Mouse (Mus musculus) heart, adult 10 weeks (tissue): ENCODE measurements around the gene Atf5. TPM values are rescaled to one million over a fixed set of nuclear protein-coding genes. Genes with fewer than 3 reads are reported as not detected.

Source experiments
- polyA plus RNA-seq: library from polyadenylated mRNA; stranded (reverse); fragments of 350-450 nt; fragmentation: Illumina TruSeq; extraction: RNeasy Lipid Tissue Mini Kit (QIAGEN cat#74804); gene quantifications from one replicate; pipeline ENCODE4 v1.2.3, GENCODE M21; 2014; ENCODE audit warnings: low read depth, low replicate concordance

Gene Atf5
- polyA plus RNA-seq: 50.1 TPM

DNA sequence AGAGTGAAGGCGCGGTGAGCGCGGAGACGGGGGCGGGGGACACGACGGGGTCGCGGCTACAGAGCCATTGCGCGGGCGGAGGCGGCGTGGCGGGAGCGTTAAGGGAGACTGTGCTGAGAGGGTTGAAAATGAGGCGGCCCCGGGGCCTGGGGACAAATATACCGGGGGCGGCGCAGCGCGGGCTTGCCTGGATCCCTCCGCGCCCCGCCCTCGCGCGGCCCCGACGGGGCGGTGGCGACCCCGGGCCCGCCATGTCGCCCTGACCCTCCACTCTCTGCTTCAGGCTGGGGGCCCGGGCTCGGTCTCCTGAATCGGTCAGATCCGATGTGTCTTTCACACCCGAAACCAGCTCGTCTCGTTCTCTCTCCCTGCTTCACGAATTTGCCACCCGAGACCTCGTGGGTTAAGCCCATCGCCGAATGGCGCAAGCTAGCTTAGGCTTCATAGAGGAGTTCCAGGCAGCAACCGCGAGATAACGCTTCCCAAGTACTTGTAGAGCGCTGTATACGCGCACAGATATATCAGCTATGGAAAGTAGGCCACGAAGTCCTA is at the start of gene Atf5:
TSS of gene Atf5 (minus strand) at position 189 of the 552 bp plus-strand sequence.

DNA sequence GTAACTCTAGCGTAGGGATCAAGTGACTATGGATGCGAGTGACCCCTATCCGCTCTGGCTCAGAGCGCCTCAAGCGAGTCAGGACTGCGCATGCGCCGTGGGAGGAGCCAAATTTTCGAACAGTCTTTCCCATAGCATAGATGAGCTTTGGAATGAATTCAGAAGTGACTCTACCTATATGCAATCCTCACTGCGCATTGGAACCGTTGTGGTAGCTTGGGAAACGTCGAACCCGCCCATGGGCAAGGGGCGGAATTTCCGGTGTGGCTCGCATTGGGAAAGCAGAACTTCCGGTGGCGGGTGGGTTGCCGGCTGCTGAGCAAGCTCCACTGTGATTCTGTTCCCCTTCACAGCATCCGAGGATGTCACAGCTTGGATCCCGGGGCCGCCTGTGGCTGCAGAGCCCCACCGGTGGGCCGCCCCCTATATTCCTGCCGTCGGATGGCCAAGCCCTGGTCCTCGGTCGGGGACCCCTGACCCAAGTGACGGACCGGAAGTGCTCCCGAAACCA is 40.6 kb upstream of the Atf5 start, which contains the start of gene Pnkp:
TSS of gene Pnkp (plus strand) at position 98 of the 511 bp plus-strand sequence.

DNA sequence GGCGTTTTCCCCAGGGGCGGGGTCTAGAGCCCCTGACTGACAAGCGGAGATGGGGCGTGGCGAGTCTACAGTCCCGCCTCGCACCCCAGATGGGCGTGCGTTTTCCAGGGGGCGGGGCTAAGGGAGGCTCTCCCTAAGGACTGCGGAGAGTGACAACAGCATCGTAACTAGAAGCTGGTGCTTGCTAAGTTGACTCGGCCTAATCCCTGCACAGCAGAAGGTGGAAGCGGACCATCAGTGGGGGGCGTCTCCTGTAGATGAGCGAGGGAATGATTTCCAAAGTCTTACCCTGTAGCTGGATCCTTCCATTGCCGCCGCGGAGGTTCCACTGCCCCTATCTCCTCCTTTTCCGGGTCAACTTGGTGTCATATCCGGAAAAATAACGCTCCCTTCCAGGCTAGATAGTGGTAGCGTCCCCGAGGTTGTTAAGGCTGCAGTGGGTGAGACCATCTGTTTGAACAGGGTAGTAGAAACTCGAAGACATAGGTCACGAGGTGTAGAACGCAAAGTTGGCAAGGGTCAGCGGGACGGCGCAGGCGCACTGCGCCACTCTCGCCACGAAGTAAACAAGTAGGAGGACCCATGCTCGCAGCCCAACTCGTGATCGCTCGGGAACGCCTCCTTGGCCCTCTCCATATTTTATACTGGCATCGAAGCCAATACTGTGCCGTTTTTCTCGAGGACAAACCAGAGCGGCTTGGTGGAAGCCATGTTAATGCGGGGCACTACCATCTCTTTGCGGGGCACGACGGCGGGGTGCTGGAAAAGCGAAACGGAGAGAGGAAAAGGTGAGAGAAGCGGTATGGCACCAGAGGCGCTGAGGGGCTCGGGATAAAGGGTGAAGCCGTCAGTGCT is 32.3 kb upstream of the Atf5 start, which contains the start of the genes Akt1s1 and Tbc1d17:
TSS of gene Akt1s1 (plus strand) at position 431 of the 855 bp plus-strand sequence.
TSS of gene Tbc1d17 (minus strand) at position 519 of the 855 bp plus-strand sequence.

DNA sequence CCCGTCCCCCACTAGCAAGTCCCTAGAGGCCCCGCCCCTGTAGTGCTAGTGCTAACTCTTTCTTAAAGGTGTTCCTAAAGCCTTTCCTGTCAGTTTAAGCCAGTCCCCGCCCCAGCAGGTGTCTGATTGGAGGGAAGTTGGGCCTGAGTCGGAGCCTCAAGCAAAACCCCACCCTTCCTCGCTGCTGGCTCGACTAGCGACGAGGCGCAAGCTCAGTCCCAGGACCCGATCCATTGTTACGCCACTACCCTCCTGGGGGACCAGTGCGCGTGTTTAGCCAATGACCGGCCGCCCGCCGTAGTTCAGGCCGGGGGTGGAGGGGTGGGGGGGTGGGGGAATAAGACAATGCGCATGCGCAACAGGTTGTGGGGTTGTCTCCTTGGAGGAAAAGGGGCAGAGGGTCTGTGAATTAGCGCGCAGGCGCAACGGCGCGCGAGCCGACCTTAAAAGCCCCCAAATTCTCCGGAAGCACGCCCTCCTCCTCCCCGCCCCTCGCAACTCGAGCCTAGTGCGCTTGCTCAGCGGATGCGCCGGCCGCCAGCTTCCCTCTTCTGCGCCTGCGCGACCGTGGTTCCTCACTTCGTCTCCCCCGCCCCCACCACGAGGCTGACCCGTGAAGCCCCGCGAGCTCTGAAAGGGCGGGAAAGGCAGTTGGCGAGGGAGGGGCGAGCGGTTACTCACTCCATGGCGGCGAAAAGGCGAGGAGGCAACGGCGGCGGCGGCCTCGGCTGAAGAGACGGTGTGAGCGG is 563 bp downstream of the Atf5 start, which contains the start of the genes Nup62 and Il4i1:
TSS of gene Nup62 (plus strand) at position 368 of the 749 bp plus-strand sequence.
TSS of gene Il4i1 (plus strand) at position 667 of the 749 bp plus-strand sequence.

Other genes with a start within 250 kb of the Atf5 start
- 0.68 TPM for gene Napsa, start 244.3 kb downstream of the Atf5 start, polyA plus RNA-seq
- 2.5 TPM for gene Kcnc3, start 226.0 kb downstream of the Atf5 start, polyA plus RNA-seq
- 60.7 TPM for gene Myh14, start 145.8 kb downstream of the Atf5 start, polyA plus RNA-seq
- not detected for gene Izumo2, start 107.9 kb downstream of the Atf5 start, polyA plus RNA-seq
- 27.0 TPM for gene Vrk3, start 68.2 kb downstream of the Atf5 start, polyA plus RNA-seq
- gene Zfp473, start 65.6 kb downstream of the Atf5 start, polyA plus RNA-seq: not detected
- gene Nup62, start 570 bp downstream of the Atf5 start, polyA plus RNA-seq: 26.2 TPM
- gene Il4i1, start 271 bp downstream of the Atf5 start, polyA plus RNA-seq: 0.26 TPM
- gene Akt1s1, start 32.3 kb upstream of the Atf5 start, polyA plus RNA-seq: 55.0 TPM
- 44.5 TPM for gene Tbc1d17, start 32.4 kb upstream of the Atf5 start, polyA plus RNA-seq
- 19.7 TPM for gene Pnkp, start 40.5 kb upstream of the Atf5 start, polyA plus RNA-seq
- 169 TPM for gene Ptov1, start 53.1 kb upstream of the Atf5 start, polyA plus RNA-seq
- gene Med25, start 76.1 kb upstream of the Atf5 start, polyA plus RNA-seq: 74.0 TPM
- gene Fuz, start 79.4 kb upstream of the Atf5 start, polyA plus RNA-seq: 21.4 TPM
- 41.3 TPM for gene Ap2a1, start 112.8 kb upstream of the Atf5 start, polyA plus RNA-seq
- not detected for gene Tsks, start 126.5 kb upstream of the Atf5 start, polyA plus RNA-seq
- 3.6 TPM for gene Cpt1c, start 158.2 kb upstream of the Atf5 start, polyA plus RNA-seq
- 114 TPM for gene Prmt1, start 169.9 kb upstream of the Atf5 start, polyA plus RNA-seq
- gene Irf3, start 181.0 kb upstream of the Atf5 start, polyA plus RNA-seq: 72.3 TPM
- gene Bcl2l12, start 182.1 kb upstream of the Atf5 start, polyA plus RNA-seq: 12.3 TPM
- 34.5 TPM for gene Scaf1, start 199.7 kb upstream of the Atf5 start, polyA plus RNA-seq
- 57.4 TPM for gene Rras, start 201.3 kb upstream of the Atf5 start, polyA plus RNA-seq
- gene Prr12, start 236.2 kb upstream of the Atf5 start, polyA plus RNA-seq: 13.2 TPM
- 40.7 TPM for gene Nosip, start 245.8 kb upstream of the Atf5 start, polyA plus RNA-seq
- 12.4 TPM for gene Prrg2, start 246.0 kb upstream of the Atf5 start, polyA plus RNA-seq